Mouse (Mus musculus) frontal cortex, adult (tissue): ENCODE data around the gene Klc4.

Experiments used
- ATAC-seq: cut with Nextera tagmentation; 2 replicates; pipeline ENCODE4 v1.9.2; 2017; ENCODE audit warnings: mild to moderate bottlenecking, moderate library complexity, mixed read lengths; ENCODE audit not compliant: low TSS enrichment

Klc4 gene

GRCm38 (mm10) chr17:46645561-46646321 lies at the start of gene Klc4, which contains the start of gene Mrpl2:
TSS of gene Klc4 (minus strand) at chr17:46646022.
TSS of gene Mrpl2 (plus strand) at chr17:46646229.
- ATAC-seq = peak; percentile 67

- ATAC-seq = no peak
Measured at GRCm38 (mm10) chr17:46694517-46695063, 48.8 kb upstream of the Klc4 start.

- ATAC-seq = no peak
Measured at GRCm38 (mm10) chr17:46691390-46691789, 45.6 kb upstream of the Klc4 start.

GRCm38 (mm10) chr17:46690665-46691064 lies 44.8 kb upstream of the Klc4 start:
- ATAC-seq = no peak

GRCm38 (mm10) chr17:46685913-46686312 lies 40.1 kb upstream of the Klc4 start:
- ATAC-seq = no peak

GRCm38 (mm10) chr17:46682654-46683389 lies 37.0 kb upstream of the Klc4 start:
- ATAC-seq = no peak

GRCm38 (mm10) chr17:46681466-46682118 lies 35.8 kb upstream of the Klc4 start:
- ATAC-seq = no peak; the same call in 1 of the 2 replicates

GRCm38 (mm10) chr17:46680760-46681373 lies 35.0 kb upstream of the Klc4 start, which contains the start of gene Klhdc3:
TSS of gene Klhdc3 (minus strand) at chr17:46680914.
- peak; percentile 91 for ATAC-seq

GRCm38 (mm10) chr17:46679843-46680759 lies 34.3 kb upstream of the Klc4 start:
- ATAC-seq = peak; percentile 3

GRCm38 (mm10) chr17:46678911-46679310 lies 33.1 kb upstream of the Klc4 start:
- no peak for ATAC-seq

GRCm38 (mm10) chr17:46678416-46678815 lies 32.6 kb upstream of the Klc4 start, which contains the start of gene Mea1:
TSS of gene Mea1 (plus strand) at chr17:46678793.
- no peak for ATAC-seq

GRCm38 (mm10) chr17:46674530-46675283 lies 28.9 kb upstream of the Klc4 start:
- peak; percentile 22; the same call in 1 of the 2 replicates for ATAC-seq

GRCm38 (mm10) chr17:46673850-46674529 lies 28.2 kb upstream of the Klc4 start, which contains the start of gene Rrp36:
TSS of gene Rrp36 (minus strand) at chr17:46674352.
- ATAC-seq = peak; percentile 97

- no peak for ATAC-seq
Measured at GRCm38 (mm10) chr17:46669911-46670310, 24.1 kb upstream of the Klc4 start.

GRCm38 (mm10) chr17:46667712-46668111 lies 21.9 kb upstream of the Klc4 start:
- ATAC-seq = no peak

GRCm38 (mm10) chr17:46662730-46663129 lies 16.9 kb upstream of the Klc4 start:
- ATAC-seq = no peak

GRCm38 (mm10) chr17:46661981-46662380 lies 16.2 kb upstream of the Klc4 start:
- no peak for ATAC-seq

GRCm38 (mm10) chr17:46661351-46661750 lies 15.5 kb upstream of the Klc4 start:
- ATAC-seq = no peak

- ATAC-seq = no peak
Measured at GRCm38 (mm10) chr17:46656054-46656453, 10.2 kb upstream of the Klc4 start.
